Mouse (Mus musculus) MEL (cell line): ENCODE data around the gene Kcnj6. TPM values are rescaled to one million over a fixed set of nuclear protein-coding genes. Genes with fewer than 3 reads are reported as not detected.

Experiments used
- DNase-seq: peaks from one replicate; pipeline ENCODE4 v3.0.0; 2011; ENCODE audit warnings: low read depth, low spot score
- H3K27ac ChIP-seq: 2 replicates; pipeline ENCODE4 v1.5.1; 2012; ENCODE audit warnings: low read depth, mild to moderate bottlenecking, control low read depth, low read length, moderate library complexity; ENCODE audit not compliant: control insufficient read depth
- H3K27me3 ChIP-seq, 2 experiments: fragments of 150-350 bp in 1 of 2; sonication (generic) in 1 of 2; 2 replicates each; pipeline ENCODE4 v1.6.1; 2012; ENCODE audit warnings: low read length in 2 of 2, mild to moderate bottlenecking in 2 of 2, improper control_type of control experiment in 1 of 2, moderate library complexity in 1 of 2; ENCODE audit not compliant: insufficient read depth in 2 of 2, control insufficient read depth in 1 of 2
- H3K36me3 ChIP-seq, 2 experiments: 2 replicates each; pipeline ENCODE4 v1.6.1; 2012 to 2014; ENCODE audit warnings: low read length in 2 of 2, improper control_type of control experiment in 1 of 2, inconsistent platforms in 1 of 2, mild to moderate bottlenecking in 1 of 2; ENCODE audit not compliant: insufficient read depth in 2 of 2, control insufficient read depth in 1 of 2
- H3K4me1 ChIP-seq, 2 experiments: fragments of 150-350 bp in 1 of 2; sonication (generic) in 1 of 2; 2 replicates each; pipeline ENCODE4 v1.6.1; 2012; ENCODE audit warnings: low read length in 2 of 2, improper control_type of control experiment in 1 of 2, mild to moderate bottlenecking in 1 of 2; ENCODE audit not compliant: insufficient read depth in 2 of 2, control insufficient read depth in 1 of 2
- H3K4me3 ChIP-seq, 2 experiments: fragments of 150-350 bp in 1 of 2; sonication (generic) in 1 of 2; 2 replicates each; pipeline ENCODE4 v1.5.1; 2012; ENCODE audit warnings: low read depth in 2 of 2, low read length in 2 of 2, mild to moderate bottlenecking in 2 of 2, moderate library complexity in 2 of 2, control low read depth in 1 of 2, improper control_type of control experiment in 1 of 2; ENCODE audit not compliant: control insufficient read depth in 1 of 2, insufficient read depth in 1 of 2
- H3K79me2 ChIP-seq: 2 replicates; pipeline ENCODE4 v1.6.1; 2012; ENCODE audit warnings: mild to moderate bottlenecking, low read length, moderate library complexity; ENCODE audit not compliant: control insufficient read depth, poor library complexity, insufficient read depth
- H3K9ac ChIP-seq: 2 replicates; pipeline ENCODE4 v1.6.1; 2012; ENCODE audit warnings: low read depth, mild to moderate bottlenecking, control low read depth, low read length, moderate library complexity; ENCODE audit not compliant: control insufficient read depth, poor library complexity, severe bottlenecking
- H3K9me3 ChIP-seq: fragments of 150-350 bp; sonication (generic); replicated peaks from 2 replicates; pipeline ENCODE4 v1.6.1; 2012; ENCODE audit warnings: mild to moderate bottlenecking, low read length, improper control_type of control experiment, moderate library complexity; ENCODE audit not compliant: insufficient read depth
- BHLHE40 ChIP-seq: IDR thresholded peaks from 2 replicates; pipeline ENCODE4 v1.6.1; 2012; ENCODE audit warnings: low read depth, mild to moderate bottlenecking, inconsistent platforms, low read length, improper control_type of control experiment, borderline replicate concordance
- CHD1 ChIP-seq: IDR thresholded peaks from 2 replicates; pipeline ENCODE4 v1.6.1; 2012; ENCODE audit warnings: low read depth, mild to moderate bottlenecking, inconsistent platforms, low read length, improper control_type of control experiment
- CHD2 ChIP-seq: IDR thresholded peaks from 2 replicates; pipeline ENCODE4 v1.6.1; 2011; ENCODE audit warnings: low read length, improper control_type of control experiment
- E2F4 ChIP-seq: IDR thresholded peaks from 2 replicates; pipeline ENCODE4 v1.6.1; 2011; ENCODE audit warnings: low read depth, low read length, improper control_type of control experiment, borderline replicate concordance
- ELF1 ChIP-seq: IDR thresholded peaks from 2 replicates; pipeline ENCODE4 v1.6.1; 2014; ENCODE audit warnings: low read depth, mild to moderate bottlenecking, inconsistent platforms, low read length, improper control_type of control experiment, moderate library complexity
- ETS1 ChIP-seq: IDR thresholded peaks from 2 replicates; pipeline ENCODE4 v1.6.1; 2012; ENCODE audit warnings: low read depth, mild to moderate bottlenecking, inconsistent platforms, low read length, improper control_type of control experiment, moderate library complexity
- GATA1 ChIP-seq: IDR thresholded peaks from 2 replicates; pipeline ENCODE4 v1.6.1; 2011; ENCODE audit warnings: low read depth, low read length, improper control_type of control experiment
- HCFC1 ChIP-seq: IDR thresholded peaks from 2 replicates; pipeline ENCODE4 v1.6.1; 2012; ENCODE audit warnings: low read depth, mild to moderate bottlenecking, inconsistent platforms, low read length, improper control_type of control experiment, moderate library complexity
- MXI1 ChIP-seq: IDR thresholded peaks from 2 replicates; pipeline ENCODE4 v1.6.1; 2011; ENCODE audit warnings: mild to moderate bottlenecking, low read depth, low read length, improper control_type of control experiment
- MYC ChIP-seq: IDR thresholded peaks from 2 replicates; pipeline ENCODE4 v1.6.1; 2011; ENCODE audit warnings: low read depth, mild to moderate bottlenecking, low read length, improper control_type of control experiment, moderate library complexity
- POLR2AphosphoS2 ChIP-seq: IDR thresholded peaks from 2 replicates; pipeline ENCODE4 v1.6.1; 2011; ENCODE audit warnings: low read length, improper control_type of control experiment
- POLR2AphosphoS5 ChIP-seq: IDR thresholded peaks from 2 replicates; pipeline ENCODE4 v1.6.1; 2012; ENCODE audit warnings: low read depth, borderline replicate concordance, mild to moderate bottlenecking, inconsistent platforms, low read length, moderate library complexity, mixed read lengths
- RCOR1 ChIP-seq: IDR thresholded peaks from 2 replicates; pipeline ENCODE4 v1.6.1; 2012; ENCODE audit warnings: low read depth, mild to moderate bottlenecking, inconsistent platforms, low read length, improper control_type of control experiment
- SIN3A ChIP-seq: IDR thresholded peaks from 2 replicates; pipeline ENCODE4 v1.6.1; 2012; ENCODE audit warnings: low read length, improper control_type of control experiment, inconsistent platforms
- SMC3 ChIP-seq: IDR thresholded peaks from 2 replicates; pipeline ENCODE4 v1.6.1; 2011; ENCODE audit warnings: low read depth, low read length, improper control_type of control experiment
- TAL1 ChIP-seq: IDR thresholded peaks from 2 replicates; pipeline ENCODE4 v1.6.1; 2012; ENCODE audit warnings: mild to moderate bottlenecking, inconsistent platforms, low read length, moderate library complexity, mixed read lengths
- TBP ChIP-seq: IDR thresholded peaks from 2 replicates; pipeline ENCODE4 v1.8.0; 2011; ENCODE audit warnings: low read depth, low read length, improper control_type of control experiment
- TCF12 ChIP-seq: IDR thresholded peaks from 2 replicates; pipeline ENCODE4 v1.6.1; 2014; ENCODE audit warnings: low read depth, mild to moderate bottlenecking, inconsistent platforms, low read length, improper control_type of control experiment, moderate library complexity
- UBTF ChIP-seq: IDR thresholded peaks from 2 replicates; pipeline ENCODE4 v1.6.1; 2012; ENCODE audit warnings: low read depth, mild to moderate bottlenecking, inconsistent platforms, low read length, improper control_type of control experiment, moderate library complexity, borderline replicate concordance; ENCODE audit not compliant: insufficient read depth
- ZKSCAN1 ChIP-seq: IDR thresholded peaks from 2 replicates; pipeline ENCODE4 v1.6.1; 2012; ENCODE audit warnings: low read depth, mild to moderate bottlenecking, inconsistent platforms, low read length, improper control_type of control experiment, moderate library complexity
- polyA plus RNA-seq, 2 experiments: library from polyadenylated mRNA; stranded (reverse) in 1 of 2; unstranded in 1 of 2; fragments of >175 nt in 1 of 2; fragments of >200 nt in 1 of 2; gene quantifications; 2 replicates each; pipeline versions ENCODE4 v1.2.1 to v1.2.4; 2012; ENCODE audit warnings: low replicate concordance in 2 of 2, low read depth in 1 of 2; ENCODE audit not compliant: insufficient read length in 2 of 2, insufficient read depth in 1 of 2, missing spikeins in 1 of 2
- total RNA-seq: library from RNA; depleted of rRNA; stranded (reverse); fragments of 300-350 nt; gene quantifications from 2 replicates; pipeline ENCODE4 v1.2.3, GENCODE M21; 2012

Gene Kcnj6
- total and polyA plus RNA-seq, 3 experiments: not detected

DNA sequence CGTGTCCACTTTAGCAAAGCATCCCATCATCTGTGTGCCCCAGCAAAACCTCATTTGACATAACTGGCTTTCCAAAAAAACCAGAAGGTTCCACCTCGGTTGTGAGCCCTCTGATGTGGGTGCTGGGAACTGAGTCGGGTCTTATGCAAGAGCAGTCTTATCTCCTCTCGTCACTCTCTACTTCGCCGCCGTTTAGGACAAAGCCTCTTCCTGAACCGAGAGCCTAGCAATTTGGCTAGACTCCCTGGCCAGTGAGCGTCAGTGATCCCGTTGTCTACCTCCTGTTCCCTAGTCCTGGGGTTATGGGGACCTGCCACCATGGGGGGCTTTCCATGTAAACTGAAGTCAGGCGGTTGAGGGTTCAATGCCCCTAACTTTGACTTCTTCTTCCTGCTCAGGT, 280.4 kb downstream of the Kcnj6 start:
- H3K4me1 ChIP-seq: no peaks in the 10 kb centered on the region
- no peak overlapping the region for H3K9ac ChIP-seq
- H3K9me3 ChIP-seq: no peaks in the 10 kb centered on the region
- no peak overlapping the region for H3K27ac ChIP-seq
- no peak overlapping the region for H3K4me3 ChIP-seq
- no peaks in the 10 kb centered on the region for H3K36me3 ChIP-seq
- TF ChIP-seq CHD1 (no peak), ZKSCAN1 (no peak), POLR2AphosphoS2 (no peak), MXI1 (no peak), UBTF (no peak), RCOR1 (no peak), HCFC1 (no peak)
- TF ChIP-seq, all 39 proteins: peak for 0
- no peaks in the 10 kb centered on the region; a peak in 1 of 4 replicates for H3K27me3 ChIP-seq
- DNase-seq: no peak
- no peaks in the 10 kb centered on the region for H3K79me2 ChIP-seq

GRCm38 (mm10) chr16:94714483-94714882, 283.0 kb downstream of the Kcnj6 start:
- H3K9me3 ChIP-seq: no peaks in the 10 kb centered on the region
- no peak overlapping the region for H3K4me3 ChIP-seq
- no peak for TF ChIP-seq SIN3A
- TF ChIP-seq SMC3: no peak
- TF ChIP-seq ELF1: no peak
- no peak for TF ChIP-seq MYC
- TF ChIP-seq E2F4: no peak
- TF ChIP-seq POLR2AphosphoS5: no peak
- TF ChIP-seq ETS1: no peak
- no peak for TF ChIP-seq TAL1
- TF ChIP-seq MXI1: no peak
- TF ChIP-seq TCF12: no peak
- TF ChIP-seq BHLHE40: no peak
- no peak for TF ChIP-seq GATA1
- no peak for TF ChIP-seq POLR2AphosphoS2
- no peak for TF ChIP-seq CHD1
- TF ChIP-seq TBP: no peak
- no peak for TF ChIP-seq CHD2
- no peaks in the 10 kb centered on the region for H3K4me1 ChIP-seq
- no peaks in the 10 kb centered on the region for H3K36me3 ChIP-seq
- no peaks in the 10 kb centered on the region for H3K79me2 ChIP-seq
- no peaks in the 10 kb centered on the region; a peak in 1 of 4 replicates for H3K27me3 ChIP-seq
- DNase-seq: no peak
- H3K9ac ChIP-seq: no peak overlapping the region
- no peak overlapping the region for H3K27ac ChIP-seq
